ENCODE assay signal across 12 mouse cellular contexts in the genomic region with DNA sequence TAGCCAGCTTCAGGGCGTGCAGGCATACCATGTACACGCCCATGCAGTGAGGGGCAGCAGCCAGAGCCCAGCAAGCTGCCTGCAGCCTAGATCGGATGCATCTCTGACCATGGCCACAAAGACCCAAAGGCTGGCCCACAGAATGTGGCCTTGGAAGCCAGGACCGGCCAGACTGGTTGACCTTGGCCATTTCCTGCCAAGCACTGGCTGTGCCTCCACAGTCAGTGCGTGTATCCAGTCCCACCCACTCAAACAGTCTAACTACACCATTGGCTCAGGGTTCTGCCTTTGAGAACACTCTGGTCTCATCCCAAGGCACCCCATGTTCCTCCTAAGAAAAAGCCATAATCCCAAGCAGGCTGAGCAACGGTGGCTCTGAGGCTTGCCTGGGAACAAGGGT.
A peak's percentile ranks its signal among the peaks of the same experiment; 100 is the strongest.
DNase-seq lines count a peak whose midpoint lies in the region; ATAC-seq and TF ChIP-seq lines count a peak whose summit lies in the region.
"Had no signal": no experiment of that assay in that cellular context is flagged by ENCODE, and none has a peak within 500 bp of the region (broad histone marks: within the 10 kb centered on the region; RNA-seq: fewer than 3 reads in every experiment).

No protein-coding gene starts in this region.

- no peak overlapping the region for H3K4me2 ChIP-seq in forebrain, embryonic 12.5 days
- H3K4me2 ChIP-seq in forebrain, embryonic 14.5 days (ENCODE audit: low read length), result no peak overlapping the region
- H3K4me2 ChIP-seq: heart, embryonic 15.5 days had no signal

- no peak for TF ChIP-seq POLR2A in lung, adult 2 months (IDR thresholded peaks at IDR 0.05; ENCODE audit: borderline replicate concordance, extremely low read depth, low read depth, low read length)

- H3K36me3 ChIP-seq in forebrain, embryonic 12.5 days (replicated peaks), result no peaks in the 10 kb centered on the region
- H3K36me3 ChIP-seq in forebrain, embryonic 14.5 days (ENCODE audit: control insufficient read depth, insufficient read depth, low read length), result no peaks in the 10 kb centered on the region
- H3K36me3 ChIP-seq in limb, embryonic 10.5 days, result peaks cover 3% of the 10 kb centered on the region; the same call in 1 of the 2 replicates
- H3K36me3 ChIP-seq: heart, embryonic 15.5 days had no signal

- peak overlapping the region; percentile 9; the same call in 1 of the 2 replicates for H3K27ac ChIP-seq in forebrain, embryonic 12.5 days
- no peak overlapping the region for H3K27ac ChIP-seq in forebrain, embryonic 14.5 days (ENCODE audit: low read depth, low read length)
- H3K27ac ChIP-seq in limb, embryonic 10.5 days, result peak overlapping the region; percentile 89
- H3K27ac ChIP-seq: heart, embryonic 15.5 days; layer of hippocampus, adult 2 months had no signal

- H3K9me3 ChIP-seq in forebrain, embryonic 12.5 days, result no peaks in the 10 kb centered on the region
- H3K9me3 ChIP-seq in forebrain, embryonic 14.5 days (replicated peaks; ENCODE audit: control insufficient read depth, low read length), result no peaks in the 10 kb centered on the region
- H3K9me3 ChIP-seq in limb, embryonic 10.5 days (replicated peaks), result no peaks in the 10 kb centered on the region
- H3K9me3 ChIP-seq: heart, embryonic 15.5 days had no signal

- peaks cover 75% of the 10 kb centered on the region for H3K4me1 ChIP-seq in forebrain, embryonic 12.5 days
- H3K4me1 ChIP-seq in forebrain, embryonic 14.5 days (ENCODE audit: control insufficient read depth, insufficient read depth, low read length), result peaks cover 30% of the 10 kb centered on the region
- H3K4me1 ChIP-seq in lung, adult 2 months (ENCODE audit: control insufficient read depth, insufficient read depth, low read length), result peaks cover 6% of the 10 kb centered on the region; the same call in 1 of the 2 replicates
- H3K4me1 ChIP-seq in limb, embryonic 10.5 days, result peaks cover 94% of the 10 kb centered on the region

- no peak overlapping the region for H3K9ac ChIP-seq in forebrain, embryonic 12.5 days
- H3K9ac ChIP-seq in forebrain, embryonic 14.5 days (ENCODE audit: low read length), result no peak overlapping the region
- H3K9ac ChIP-seq: heart, embryonic 15.5 days had no signal

- TF ChIP-seq CTCF in lung, adult 2 months (IDR thresholded peaks at IDR 0.05; ENCODE audit: insufficient read depth, low read length), result no peak

- WGBS in forebrain, embryonic 12.5 days, result 82% methylated on average over 6 of the region's 6 CpGs
- 77% methylated on average over 6 of the region's 6 CpGs for WGBS in forebrain, embryonic 14.5 days
- WGBS in lung, adult 2 months, result 46% methylated on average over 6 of the region's 6 CpGs
- 70% methylated on average over 6 of the region's 6 CpGs for WGBS in limb, embryonic 10.5 days

- no peaks in the 10 kb centered on the region for H3K27me3 ChIP-seq in forebrain, embryonic 12.5 days
- H3K27me3 ChIP-seq in forebrain, embryonic 14.5 days (replicated peaks; ENCODE audit: control insufficient read depth, insufficient read depth, low read length), result no peaks in the 10 kb centered on the region
- H3K27me3 ChIP-seq in limb, embryonic 10.5 days (ENCODE audit: low read depth, poor library complexity, severe bottlenecking), result no peaks in the 10 kb centered on the region
- H3K27me3 ChIP-seq: heart, embryonic 15.5 days had no signal

- no peak for DNase-seq in forebrain, embryonic 14.5 days (ENCODE audit: low spot score)
- peak; percentile 16 for DNase-seq in lung, postnatal 36 days
- no peak for DNase-seq in lung, adult 2 months
- DNase-seq in adrenal gland, postnatal 25 days, result peak; percentile 28
- no peak for DNase-seq in limb, embryonic 10.5 days (ENCODE audit: low spot score)
- DNase-seq in layer of hippocampus, adult 9-10 months (ENCODE audit: low spot score), result no peak
- no peak for DNase-seq in left cerebral cortex, postnatal 36 days (ENCODE audit: low spot score in 2 of 2)
- DNase-seq: cerebellum, adult 11 months; thymus, adult 2 months had no signal

- no peak for ATAC-seq in forebrain, embryonic 12.5 days (ENCODE audit: low FRiP score)
- ATAC-seq in forebrain, embryonic 14.5 days, result no peak

- intact Hi-C loops in left cerebral cortex, postnatal 36 days (cut with DNase I), result no loop called here

- H3K4me3 ChIP-seq in forebrain, embryonic 12.5 days (replicated peaks), result no peak overlapping the region
- H3K4me3 ChIP-seq in forebrain, embryonic 14.5 days (ENCODE audit: low read depth, low read length), result no peak overlapping the region
- H3K4me3 ChIP-seq in lung, adult 2 months (replicated peaks; ENCODE audit: extremely low read depth, low read depth, low read length), result no peak overlapping the region
- H3K4me3 ChIP-seq in limb, embryonic 10.5 days, result no peak overlapping the region
- H3K4me3 ChIP-seq: heart, embryonic 15.5 days; layer of hippocampus, adult 2 months had no signal

Comparison
In these comparisons a context has a peak if more than half of its experiments do, and no peak if none do; other contexts are left out.
1. DNase-seq: peak in lung, postnatal 36 days (single experiment) and adrenal gland, postnatal 25 days (single experiment); none in forebrain, embryonic 14.5 days (single experiment), lung, adult 2 months (single experiment), limb, embryonic 10.5 days (single experiment), layer of hippocampus, adult 9-10 months (single experiment) and left cerebral cortex, postnatal 36 days (0 of 2).